Mouse (Mus musculus): ENCODE data around the gene BC048679.
"Not testable (repeated sequence)": the region's sequence is repeated elsewhere in the genome, so short reads cannot be mapped to it uniquely, and the experiment has no call there.

Gene BC048679

GRCm38 (mm10) chr7:81478261-81478660 is 19.8 kb downstream of the BC048679 start:
- DNase-seq (ENCODE audit: low read depth, low spot score) = not testable (repeated sequence)

DNA sequence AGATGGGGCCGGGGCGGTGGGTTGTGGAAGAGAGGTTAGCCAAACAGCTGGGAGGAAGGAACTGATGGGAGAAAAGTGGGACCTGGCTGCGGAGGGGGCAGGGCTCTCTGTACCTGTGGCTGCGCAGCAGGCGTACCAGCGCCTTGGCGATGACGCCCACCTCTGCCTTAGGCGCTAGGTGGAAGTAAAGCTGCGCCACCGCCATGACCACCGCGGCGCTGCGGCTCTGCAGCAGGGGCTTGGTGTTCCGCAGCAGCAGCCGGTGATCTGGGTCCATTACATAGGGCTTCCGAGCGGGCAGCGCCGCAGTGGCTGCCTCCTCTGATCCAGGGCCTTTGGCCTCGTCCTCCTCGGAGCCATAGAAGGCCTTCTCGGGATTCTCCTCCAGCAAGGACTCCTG is 21.2 kb downstream of the BC048679 start:
- DNase-seq (ENCODE audit: low read depth, low spot score) = no peak

DNA sequence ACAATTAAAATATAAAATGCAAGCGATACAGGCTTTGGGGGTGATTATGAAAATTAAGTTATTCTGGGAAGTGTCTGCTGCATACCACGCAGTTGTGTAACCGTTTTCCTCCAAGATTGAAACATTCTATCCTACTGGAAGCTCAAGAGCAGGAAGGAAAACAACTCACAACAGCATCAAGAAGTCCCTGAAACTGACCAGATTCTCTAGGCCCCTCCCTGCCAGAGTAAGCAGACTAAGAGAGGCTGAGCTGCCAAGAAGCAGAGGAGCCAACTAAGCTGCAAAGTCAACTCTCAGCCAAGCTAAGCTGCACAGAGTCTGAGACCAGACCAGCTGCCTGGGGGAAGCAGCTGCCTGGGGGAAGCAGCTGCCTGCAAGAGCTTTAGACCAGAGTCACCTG is 22.9 kb downstream of the BC048679 start:
- no peak for DNase-seq (ENCODE audit: low read depth, low spot score)

DNA sequence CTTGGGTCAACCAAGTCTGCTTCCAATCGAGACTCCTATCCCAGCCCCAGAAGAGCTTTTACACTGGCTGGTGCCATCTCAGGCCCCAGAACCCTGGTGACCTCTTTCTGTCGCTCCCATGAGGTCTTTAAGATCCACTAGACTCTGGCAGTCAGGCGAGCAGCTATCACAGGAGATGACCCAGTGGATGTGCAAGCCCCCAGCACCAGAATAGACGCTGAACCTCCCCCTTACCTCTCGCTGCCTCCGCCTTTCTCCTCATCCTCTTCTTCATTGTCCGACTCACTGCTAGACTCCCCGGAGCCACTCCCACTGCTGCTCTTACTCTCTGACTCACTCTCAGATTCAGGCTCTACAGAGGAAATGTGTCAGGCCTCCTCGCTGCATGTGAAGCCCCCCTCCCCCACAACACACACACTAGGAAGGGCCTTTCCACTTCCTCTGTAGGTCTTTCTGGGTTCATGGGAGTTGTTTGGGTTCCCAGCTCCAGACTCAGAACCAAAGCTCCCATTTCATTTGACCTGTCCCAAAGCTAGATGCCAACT is 33.1 kb downstream of the BC048679 start:
- no peak for DNase-seq (ENCODE audit: low read depth, low spot score)

GRCm38 (mm10) chr7:81464116-81464515 is 34.0 kb downstream of the BC048679 start:
- DNase-seq (ENCODE audit: low read depth, low spot score) = no peak

GRCm38 (mm10) chr7:81462815-81463214 is 35.3 kb downstream of the BC048679 start:
- DNase-seq (ENCODE audit: low read depth, low spot score) = no peak

- peak; percentile 48 for DNase-seq (ENCODE audit: low read depth, low spot score)
Observed at GRCm38 (mm10) chr7:81455155-81455651, 42.9 kb downstream of the BC048679 start, which contains the start of gene Cpeb1. Gene Cpeb1, minus strand, starts transcription at chr7:81455465.

GRCm38 (mm10) chr7:81454331-81455039 is 43.6 kb downstream of the BC048679 start:
- no peak for DNase-seq (ENCODE audit: low read depth, low spot score)

- DNase-seq (ENCODE audit: low read depth, low spot score) = no peak
Observed at GRCm38 (mm10) chr7:81453443-81454274, 44.4 kb downstream of the BC048679 start.

GRCm38 (mm10) chr7:81452971-81453441 is 45.1 kb downstream of the BC048679 start:
- DNase-seq (ENCODE audit: low read depth, low spot score) = no peak
